Mouse (Mus musculus): ENCODE results near the gene Fgfr2.

- TF ChIP-seq CTCF (IDR thresholded peaks at IDR 0.05; ENCODE audit: control insufficient read depth, insufficient read depth, insufficient read length): no peak
- no peak for TF ChIP-seq MYOD1 (IDR thresholded peaks at IDR 0.05; ENCODE audit: control insufficient read depth, insufficient read length, low read depth)
- no peak for TF ChIP-seq CEBPB (IDR thresholded peaks at IDR 0.05; ENCODE audit: low read depth)
Measured at GRCm38 (mm10) chr7:131722316-131722715, 1400.8 kb downstream of the Fgfr2 start.
